Mouse (Mus musculus) embryo, embryonic 11 days (tissue): Measurements from ENCODE around the gene AA792892.
"Not testable (repeated sequence)": the region's sequence is repeated elsewhere in the genome, so short reads cannot be mapped to it uniquely, and the experiment has no call there.

Experiments
- DNase-seq: peaks from one replicate; pipeline ENCODE4 v3.0.0-alpha.2; 2015

Gene AA792892

DNA sequence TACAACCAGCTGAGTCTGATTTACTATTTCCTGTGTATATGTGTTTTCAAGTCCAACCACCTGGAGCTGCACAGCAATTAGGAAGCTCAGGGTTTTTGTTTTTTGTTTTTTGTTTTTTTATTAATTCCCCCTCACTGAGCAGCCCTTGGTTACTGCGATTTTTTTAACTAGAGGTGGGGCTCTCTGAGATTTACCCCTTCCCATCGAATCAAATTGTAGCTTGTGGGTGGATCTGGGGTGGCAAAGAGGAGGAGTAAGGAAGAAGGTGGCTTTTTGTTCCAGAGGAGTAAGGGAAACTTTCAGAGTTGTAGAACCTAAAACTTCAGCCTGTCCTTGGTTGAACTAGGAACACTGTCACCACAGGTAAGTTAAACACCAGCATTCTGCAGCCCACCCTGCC is at the start of gene AA792892:
TSS of gene AA792892 (plus strand) at position 301 of the 400 bp plus-strand sequence.
- DNase-seq = not testable (repeated sequence)

GRCm38 (mm10) chr5:94306696-94307095 is 32.9 kb upstream of the AA792892 start, which contains the start of gene A430089I19Rik:
Gene A430089I19Rik (minus strand): TSS chr5:94306796.
- not testable (repeated sequence) for DNase-seq

GRCm38 (mm10) chr5:94314135-94314534 is 25.4 kb upstream of the AA792892 start, which contains the start of gene Gm6502:
Gene Gm6502 (plus strand): TSS chr5:94314435.
- not testable (repeated sequence) for DNase-seq
